Mouse (Mus musculus) cerebellum, adult 2 months (tissue): ENCODE data around the gene Rimbp2.

Experiments
- CTCF ChIP-seq: fragments of 200-500 bp; IDR thresholded peaks from 2 replicates; pipeline ENCODE4 v1.5.1; 2011; ENCODE audit warnings: low read depth, mild to moderate bottlenecking, control low read depth, low read length, moderate library complexity, borderline replicate concordance; ENCODE audit not compliant: insufficient read depth
- POLR2A ChIP-seq: fragments of 200-500 bp; IDR thresholded peaks from 2 replicates; pipeline ENCODE4 v1.6.1; 2011; ENCODE audit warnings: low read length, control low read depth, borderline replicate concordance; ENCODE audit not compliant: insufficient read depth

GRCm38 (mm10) chr5:128917116-128917959 is 35.9 kb downstream of the Rimbp2 start:
- TF ChIP-seq POLR2A (no peak), CTCF (no peak)
